Mouse (Mus musculus): ENCODE data around the gene Zdhhc22.

GRCm38 (mm10) chr12:87000151-87000839, 10.1 kb upstream of the Zdhhc22 start:
- TF ChIP-seq UBTF (IDR thresholded peaks at IDR 0.05; ENCODE audit: borderline replicate concordance, insufficient read depth, low read depth, low read length) (no peak), CTCF (IDR thresholded peaks at IDR 0.05 in 2 of 3, conservative IDR thresholded peaks at IDR 0.05 in 1 of 3; ENCODE audit: control insufficient read depth in 1 of 3, insufficient read depth in 1 of 3, low read depth in 2 of 3, low read length in 3 of 3, poor library complexity in 1 of 3, severe bottlenecking in 1 of 3) (peak in 2 of 3 experiments; percentile 49 to 61; a peak in 3 of 6 replicates), USF2 (IDR thresholded peaks at IDR 0.05; ENCODE audit: borderline replicate concordance in 1 of 2, insufficient read depth in 1 of 2, low read depth in 1 of 2, low read length in 2 of 2) (no peak), ZNF384 (IDR thresholded peaks at IDR 0.05; ENCODE audit: low read depth, low read length) (peak; percentile 83), MAX (IDR thresholded peaks at IDR 0.05; ENCODE audit: low read length) (no peak)
